Mouse (Mus musculus) cerebellum, adult 9-11 months (tissue): Measurements from ENCODE around the gene Mbd4.
A peak's percentile ranks its signal among the peaks of the same experiment; 100 is the strongest.
"Not testable (repeated sequence)": the region's sequence is repeated elsewhere in the genome, so short reads cannot be mapped to it uniquely, and the experiment has no call there.

Experiments
- DNase-seq: peaks from one replicate; pipeline ENCODE4 v3.0.0; 2022

The Mbd4 gene

GRCm38 (mm10) chr6:115853091-115853813, at the start of gene Mbd4, which contains the start of gene Ift122:
Gene Mbd4 (minus strand): TSS chr6:115853371.
Gene Ift122 (plus strand): TSS chr6:115853470.
- peak; percentile 99 for DNase-seq

- DNase-seq, result no peak
Measured at GRCm38 (mm10) chr6:115902545-115902944, 49.4 kb upstream of the Mbd4 start.

- peak; percentile 61 for DNase-seq
Measured at GRCm38 (mm10) chr6:115901489-115901931, 48.3 kb upstream of the Mbd4 start.

GRCm38 (mm10) chr6:115901062-115901461, 47.9 kb upstream of the Mbd4 start:
- DNase-seq, result peak; percentile 86

DNA sequence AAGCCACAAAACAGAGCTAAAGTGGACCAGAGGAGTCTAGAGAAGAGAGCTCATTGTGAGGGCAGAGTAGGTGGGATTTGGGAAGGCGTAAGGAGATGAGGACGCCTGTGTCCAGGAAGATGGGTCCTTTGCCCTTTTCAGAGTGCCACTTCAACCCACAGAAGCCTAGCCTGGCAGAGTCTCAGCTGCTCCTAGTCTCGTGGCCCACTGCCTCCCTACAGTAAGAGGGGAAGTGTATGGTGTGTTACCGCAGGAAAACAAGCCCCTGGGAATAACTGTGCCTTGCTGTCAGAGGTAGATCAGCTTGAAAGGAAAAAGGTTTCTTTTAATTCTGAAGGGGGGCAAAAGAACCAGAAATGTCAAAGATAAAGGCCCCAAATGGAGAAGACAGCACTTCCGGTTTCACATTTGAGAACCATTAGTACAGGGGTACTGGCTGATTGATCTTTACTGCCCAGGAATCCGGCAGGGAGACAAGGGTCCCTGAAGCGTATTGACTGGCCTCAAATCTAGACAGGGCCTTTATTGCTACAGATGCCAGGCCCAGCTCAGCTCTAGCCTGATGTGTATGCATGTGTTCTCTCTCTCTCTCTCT, 44.9 kb upstream of the Mbd4 start:
- DNase-seq, result no peak

GRCm38 (mm10) chr6:115897117-115897516, 43.9 kb upstream of the Mbd4 start:
- no peak for DNase-seq

GRCm38 (mm10) chr6:115896346-115896745, 43.2 kb upstream of the Mbd4 start:
- DNase-seq, result no peak

GRCm38 (mm10) chr6:115892363-115892762, 39.2 kb upstream of the Mbd4 start:
- DNase-seq, result no peak

GRCm38 (mm10) chr6:115891497-115892061, 38.4 kb upstream of the Mbd4 start:
- peak; percentile 53 for DNase-seq

- DNase-seq, result no peak
Measured at GRCm38 (mm10) chr6:115891061-115891460, 37.9 kb upstream of the Mbd4 start.

DNA sequence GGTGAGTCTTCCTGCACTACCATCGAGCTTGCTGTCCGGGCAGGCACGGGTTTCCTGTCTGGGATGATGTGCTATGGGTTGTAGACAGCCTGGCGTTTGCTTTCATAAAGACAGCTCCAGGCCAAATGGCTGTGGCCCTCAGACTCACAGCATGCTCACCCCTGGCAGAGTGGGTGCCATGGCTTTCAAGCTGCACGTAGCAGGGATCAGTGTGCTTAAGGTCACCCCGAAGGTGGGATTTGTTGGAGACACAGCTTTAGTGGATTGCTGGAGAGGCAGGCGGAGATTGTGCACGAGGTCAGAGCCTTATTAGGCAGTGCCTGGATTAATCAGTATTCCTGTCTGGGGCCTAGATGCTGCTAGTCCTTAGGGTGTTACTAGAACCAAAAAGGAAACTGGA, 37.4 kb upstream of the Mbd4 start:
- no peak for DNase-seq

DNA sequence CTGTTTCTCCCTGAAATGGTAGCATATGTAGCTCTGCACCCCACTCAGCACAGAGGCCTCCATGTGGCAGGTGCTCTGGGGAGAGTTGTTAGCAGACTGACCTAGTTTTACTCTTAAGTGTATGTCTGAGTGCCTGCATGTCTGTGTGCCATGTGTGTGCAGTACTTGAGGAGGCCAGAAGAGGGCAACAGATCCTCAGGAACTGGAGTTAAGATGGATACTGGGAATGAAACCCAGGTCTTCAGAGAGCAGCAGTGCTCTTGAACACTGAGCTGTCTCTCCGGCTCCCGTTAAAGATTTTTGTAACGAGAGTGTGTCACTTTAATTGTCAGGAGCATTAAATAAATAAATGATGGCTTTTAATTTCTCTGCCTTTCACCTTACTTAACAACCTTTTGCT, 35.1 kb upstream of the Mbd4 start:
- no peak for DNase-seq

GRCm38 (mm10) chr6:115886894-115887293, 33.7 kb upstream of the Mbd4 start:
- DNase-seq, result no peak

GRCm38 (mm10) chr6:115884018-115884417, 30.8 kb upstream of the Mbd4 start:
- no peak for DNase-seq

- DNase-seq, result no peak
Measured at GRCm38 (mm10) chr6:115880751-115881150, 27.6 kb upstream of the Mbd4 start.

- no peak for DNase-seq
Measured at GRCm38 (mm10) chr6:115879736-115880135, 26.6 kb upstream of the Mbd4 start.

DNA sequence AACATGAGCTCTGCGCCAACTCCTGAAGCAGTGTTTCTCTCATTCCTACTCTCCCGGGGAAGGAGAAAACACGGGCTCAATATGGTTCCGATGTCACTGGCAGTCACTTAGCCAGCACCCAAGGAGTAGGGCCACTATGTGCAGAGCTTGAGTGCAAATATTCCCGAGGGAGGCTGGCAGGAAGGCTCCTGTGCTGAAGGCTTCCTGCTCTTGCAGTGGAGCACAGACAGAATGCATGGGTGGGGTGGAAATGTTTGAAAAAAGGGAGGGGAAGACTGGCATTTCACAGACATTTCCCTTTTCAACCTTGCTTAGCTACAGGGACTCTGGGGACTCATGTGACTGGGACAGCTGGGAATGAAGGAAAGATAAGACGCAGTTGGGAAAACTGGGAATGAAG, 25.5 kb upstream of the Mbd4 start:
- DNase-seq, result no peak

DNA sequence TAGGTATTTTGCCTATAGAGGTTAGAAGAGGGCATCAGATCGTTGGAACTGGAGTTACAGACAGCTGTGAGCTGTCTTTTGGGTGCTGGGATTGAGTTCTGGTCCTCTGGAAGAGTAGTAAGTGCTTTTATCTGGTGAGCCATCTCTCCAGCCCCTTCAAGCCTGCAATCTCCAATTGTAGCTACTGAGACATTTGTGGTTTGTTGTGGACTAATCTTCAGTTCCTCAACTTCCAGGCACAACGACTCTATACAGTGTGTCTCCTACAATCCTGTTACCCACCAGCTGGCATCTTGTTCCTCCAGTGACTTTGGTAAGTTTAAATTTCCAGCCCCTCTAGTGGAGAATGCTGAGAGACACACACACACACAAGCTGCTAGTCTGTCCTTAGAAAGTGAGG, 24.1 kb upstream of the Mbd4 start:
- DNase-seq, result no peak

GRCm38 (mm10) chr6:115871318-115871717, 18.1 kb upstream of the Mbd4 start:
- not testable (repeated sequence) for DNase-seq

DNA sequence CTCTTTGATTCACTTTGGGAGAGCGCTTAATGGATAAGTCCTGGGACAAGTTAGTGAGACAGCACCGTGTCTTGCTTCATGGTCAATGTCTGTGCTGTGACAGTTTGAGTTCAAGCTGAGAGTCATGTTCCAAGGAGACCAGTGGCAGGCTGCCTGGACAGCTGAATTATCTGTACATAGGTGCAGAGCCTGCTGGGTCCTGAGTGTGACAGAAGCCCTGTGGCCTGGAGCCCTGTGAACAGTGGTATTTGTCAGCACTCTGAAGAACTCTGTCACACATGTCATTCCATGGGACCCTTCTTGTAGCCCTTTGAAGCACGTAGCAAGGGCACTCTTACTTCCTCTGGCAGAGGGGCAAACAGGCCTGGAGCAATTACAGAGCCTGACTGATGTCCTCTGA, 14.0 kb upstream of the Mbd4 start:
- not testable (repeated sequence) for DNase-seq

GRCm38 (mm10) chr6:115865246-115865645, 12.1 kb upstream of the Mbd4 start:
- DNase-seq, result no peak

GRCm38 (mm10) chr6:115863340-115863841, 10.2 kb upstream of the Mbd4 start:
- DNase-seq, result no peak

GRCm38 (mm10) chr6:115860027-115860556, 6.9 kb upstream of the Mbd4 start:
- no peak for DNase-seq

GRCm38 (mm10) chr6:115859258-115859657, 6.1 kb upstream of the Mbd4 start:
- DNase-seq, result no peak
